Mouse (Mus musculus): ENCODE measurements around the gene Acvr1.

The Acvr1 gene

GRCm38 (mm10) chr2:58415037-58415436 is 151.9 kb downstream of the Acvr1 start:
- DNase-seq (ENCODE audit: low read depth): peak; percentile 37

- no peak for DNase-seq (ENCODE audit: low read depth)
These were observed 157.9 kb downstream of the Acvr1 start for GRCm38 (mm10) chr2:58408926-58409634.

GRCm38 (mm10) chr2:58403481-58403880 is 163.5 kb downstream of the Acvr1 start:
- DNase-seq (ENCODE audit: low read depth): no peak

GRCm38 (mm10) chr2:58388601-58389000 is 178.4 kb downstream of the Acvr1 start:
- no peak for DNase-seq (ENCODE audit: low read depth)

- DNase-seq (ENCODE audit: low read depth): no peak
These were observed 186.9 kb downstream of the Acvr1 start for GRCm38 (mm10) chr2:58380020-58380419.

- DNase-seq (ENCODE audit: low read depth): no peak
These were observed 187.5 kb downstream of the Acvr1 start for GRCm38 (mm10) chr2:58379475-58379874.

GRCm38 (mm10) chr2:58377417-58378130 is 189.4 kb downstream of the Acvr1 start:
- DNase-seq (ENCODE audit: low read depth): no peak

GRCm38 (mm10) chr2:58366196-58366595 is 200.8 kb downstream of the Acvr1 start:
- no peak for DNase-seq (ENCODE audit: low read depth)

- no peak for DNase-seq (ENCODE audit: low read depth)
These were observed 205.5 kb downstream of the Acvr1 start for GRCm38 (mm10) chr2:58361361-58362046.

GRCm38 (mm10) chr2:58358132-58358460 is 208.9 kb downstream of the Acvr1 start:
- DNase-seq (ENCODE audit: low read depth): peak; percentile 4

GRCm38 (mm10) chr2:58357414-58358131 is 209.4 kb downstream of the Acvr1 start, which contains the start of gene Acvr1c:
TSS of gene Acvr1c (minus strand) at chr2:58357895.
- DNase-seq (ENCODE audit: low read depth): peak; percentile 46

GRCm38 (mm10) chr2:58357068-58357413 is 209.9 kb downstream of the Acvr1 start:
- DNase-seq (ENCODE audit: low read depth): peak; percentile 20

GRCm38 (mm10) chr2:58354389-58354788 is 212.6 kb downstream of the Acvr1 start:
- DNase-seq (ENCODE audit: low read depth): no peak

GRCm38 (mm10) chr2:58352846-58353245 is 214.1 kb downstream of the Acvr1 start:
- no peak for DNase-seq (ENCODE audit: low read depth)

GRCm38 (mm10) chr2:58350657-58351056 is 216.3 kb downstream of the Acvr1 start:
- DNase-seq (ENCODE audit: low read depth): no peak

All from naive thymus-derived CD4-positive, alpha-beta T cell, adult 2 months (primary cell).